Mouse (Mus musculus) ES-E14 (cell line): Measurements from ENCODE around the gene Ppara.

Source experiments
- CHD2 ChIP-seq: IDR thresholded peaks from 2 replicates; pipeline ENCODE4 v1.6.1; 2014; ENCODE audit warnings: mild to moderate bottlenecking, low read depth, low read length, inconsistent platforms
- HCFC1 ChIP-seq: IDR thresholded peaks from 2 replicates; pipeline ENCODE4 v1.6.1; 2012; ENCODE audit warnings: low read length, inconsistent platforms, borderline replicate concordance; ENCODE audit not compliant: insufficient read depth
- MAFK ChIP-seq: IDR thresholded peaks from 2 replicates; pipeline ENCODE4 v1.6.1; 2014; ENCODE audit warnings: mild to moderate bottlenecking, low read depth, low read length, inconsistent platforms; ENCODE audit not compliant: insufficient read depth
- ZC3H11A ChIP-seq: IDR thresholded peaks from 2 replicates; pipeline ENCODE4 v1.6.1; 2012; ENCODE audit warnings: low read depth, mild to moderate bottlenecking, inconsistent platforms, low read length, borderline replicate concordance
- ZNF384 ChIP-seq: IDR thresholded peaks from 2 replicates; pipeline ENCODE4 v1.6.1; 2012; ENCODE audit warnings: low read depth, low read length, inconsistent platforms

DNA sequence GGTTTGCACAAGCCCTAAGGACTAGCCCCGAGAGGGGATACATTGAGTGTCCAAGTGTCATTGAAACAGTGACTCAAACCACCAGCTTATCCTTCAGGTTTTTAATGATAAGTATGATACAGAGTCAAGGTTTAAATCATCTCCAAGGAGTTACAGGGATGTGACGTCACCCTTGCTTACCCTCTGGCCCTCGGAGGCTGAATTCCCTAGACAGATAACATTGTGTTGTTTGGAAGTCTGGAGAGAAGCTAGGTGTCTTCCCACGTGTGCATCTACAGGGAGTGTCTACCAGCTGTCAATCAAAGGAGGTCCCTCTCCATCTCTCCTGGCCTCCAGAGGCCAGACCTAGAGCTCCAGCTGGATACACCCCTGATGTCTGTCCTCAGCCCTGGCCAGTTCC is 72.1 kb downstream of the Ppara start:
- no peak for TF ChIP-seq ZC3H11A
- TF ChIP-seq MAFK = no peak
- TF ChIP-seq ZNF384 = no peak
- TF ChIP-seq HCFC1 = no peak
- TF ChIP-seq CHD2 = no peak
